Mouse (Mus musculus): ENCODE data around the gene Tnfaip2.

Tnfaip2 gene

GRCm38 (mm10) chr12:111427438-111428113 lies 14.7 kb upstream of the Tnfaip2 start:
- peak; percentile 74 for DNase-seq (ENCODE audit: low read depth, low spot score)

GRCm38 (mm10) chr12:111428364-111428763 lies 13.9 kb upstream of the Tnfaip2 start:
- no peak for DNase-seq (ENCODE audit: low read depth, low spot score)

GRCm38 (mm10) chr12:111428961-111429911 lies 13.0 kb upstream of the Tnfaip2 start:
- peak; percentile 80 for DNase-seq (ENCODE audit: low read depth, low spot score)

GRCm38 (mm10) chr12:111430049-111430867 lies 12.0 kb upstream of the Tnfaip2 start:
- peak; percentile 86 for DNase-seq (ENCODE audit: low read depth, low spot score)

- DNase-seq (ENCODE audit: low read depth, low spot score), result peak; percentile 84
Observed at GRCm38 (mm10) chr12:111430868-111431817, 11.1 kb upstream of the Tnfaip2 start.

GRCm38 (mm10) chr12:111432097-111432496 lies 10.2 kb upstream of the Tnfaip2 start:
- DNase-seq (ENCODE audit: low read depth, low spot score), result no peak

GRCm38 (mm10) chr12:111432751-111433331 lies 9.4 kb upstream of the Tnfaip2 start:
- no peak for DNase-seq (ENCODE audit: low read depth, low spot score)

- no peak for DNase-seq (ENCODE audit: low read depth, low spot score)
Observed at GRCm38 (mm10) chr12:111434164-111434744, 8.0 kb upstream of the Tnfaip2 start.

- DNase-seq (ENCODE audit: low read depth, low spot score), result peak; percentile 94
Observed at GRCm38 (mm10) chr12:111434745-111435327, 7.4 kb upstream of the Tnfaip2 start.

GRCm38 (mm10) chr12:111436170-111436569 lies 6.1 kb upstream of the Tnfaip2 start:
- no peak for DNase-seq (ENCODE audit: low read depth, low spot score)

GRCm38 (mm10) chr12:111436640-111437039 lies 5.6 kb upstream of the Tnfaip2 start:
- DNase-seq (ENCODE audit: low read depth, low spot score), result no peak

GRCm38 (mm10) chr12:111437222-111437900 lies 4.9 kb upstream of the Tnfaip2 start:
- DNase-seq (ENCODE audit: low read depth, low spot score), result no peak

- DNase-seq (ENCODE audit: low read depth, low spot score), result no peak
Observed at GRCm38 (mm10) chr12:111438850-111439249, 3.4 kb upstream of the Tnfaip2 start.

- no peak for DNase-seq (ENCODE audit: low read depth, low spot score)
Observed at GRCm38 (mm10) chr12:111440701-111441373, 1.4 kb upstream of the Tnfaip2 start.

GRCm38 (mm10) chr12:111441523-111441922 lies 746 bp upstream of the Tnfaip2 start:
- DNase-seq (ENCODE audit: low read depth, low spot score), result no peak

GRCm38 (mm10) chr12:111443011-111443870 lies 972 bp downstream of the Tnfaip2 start:
- peak; percentile 67 for DNase-seq (ENCODE audit: low read depth, low spot score)

Data from 3T3-L1 (cell line).